Mouse (Mus musculus) brain, adult 2 months (tissue): Measurements from ENCODE around the gene Fam149a.
A peak's percentile ranks its signal among the peaks of the same experiment; 100 is the strongest.
"Not testable (repeated sequence)": the region's sequence is repeated elsewhere in the genome, so short reads cannot be mapped to it uniquely, and the experiment has no call there.

Experiments
- DNase-seq: peaks from one replicate; pipeline ENCODE4 v3.0.0; 2011; ENCODE audit warnings: low read depth, low spot score

Fam149a gene

GRCm38 (mm10) chr8:45332685-45333409, 49.2 kb downstream of the Fam149a start, which contains the start of gene Cyp4v3:
Gene Cyp4v3, minus strand, starts transcription at chr8:45333216.
- peak; percentile 65 for DNase-seq

DNA sequence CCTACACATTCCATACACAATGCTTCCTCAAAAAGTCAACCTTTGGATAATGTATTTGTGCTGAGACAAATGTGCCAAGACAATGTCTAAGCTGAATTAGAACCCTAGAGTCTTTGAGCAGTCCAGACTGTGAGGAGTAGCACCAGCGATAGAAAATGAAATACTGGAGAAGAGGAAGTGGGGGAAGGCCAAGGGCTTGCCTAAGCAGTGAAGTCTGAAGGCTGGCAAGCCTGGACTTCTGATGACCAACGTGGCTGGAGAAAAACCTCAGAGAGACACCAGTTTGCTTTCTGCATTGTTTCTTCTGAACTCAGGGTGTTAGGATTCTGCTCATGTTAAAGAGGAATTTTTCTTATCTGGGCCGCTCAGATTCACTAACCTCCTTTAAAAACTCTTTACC, 51.2 kb downstream of the Fam149a start:
- no peak for DNase-seq

GRCm38 (mm10) chr8:45329206-45329980, 52.7 kb downstream of the Fam149a start:
- DNase-seq, result no peak

DNA sequence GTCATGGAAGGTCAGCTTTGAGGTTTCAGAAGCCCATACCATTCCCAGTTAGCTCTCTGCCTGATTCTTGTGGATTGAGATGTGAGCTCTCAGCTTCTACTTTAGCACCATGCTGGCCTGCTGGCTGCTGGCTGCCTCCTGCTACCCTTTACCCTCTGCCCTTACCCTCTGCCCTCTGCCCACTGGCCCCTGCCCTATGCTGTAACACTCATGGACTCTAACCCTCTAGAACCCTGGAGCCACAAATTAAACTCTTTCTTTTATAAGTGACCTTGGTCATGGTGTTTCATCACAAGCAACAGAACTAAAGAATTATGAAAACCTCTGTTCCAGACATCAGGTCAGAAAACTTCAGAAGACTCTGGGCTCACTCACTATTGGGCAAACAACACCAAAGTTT, 55.0 kb downstream of the Fam149a start:
- DNase-seq, result not testable (repeated sequence)

DNA sequence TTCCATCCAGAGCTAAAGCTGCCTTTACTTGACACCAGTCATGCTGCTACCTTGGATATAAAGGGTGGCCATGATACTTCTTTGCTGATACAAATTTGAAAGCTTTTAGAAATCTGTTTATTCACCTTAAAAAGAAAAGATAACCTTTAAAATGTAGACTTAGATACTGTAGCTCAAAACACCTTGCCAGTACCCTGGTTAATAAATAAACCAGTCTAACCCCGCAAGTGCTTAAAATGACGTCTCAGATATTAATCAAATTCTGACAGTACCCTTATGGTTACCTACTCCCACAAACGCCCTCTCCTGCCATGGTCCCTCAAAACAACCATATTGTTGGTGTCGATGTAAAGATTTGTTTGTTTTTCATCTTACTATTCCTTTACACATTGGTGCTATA, 57.9 kb downstream of the Fam149a start:
- no peak for DNase-seq

- DNase-seq, result no peak
Observed at GRCm38 (mm10) chr8:45321365-45321764, 60.7 kb downstream of the Fam149a start.

DNA sequence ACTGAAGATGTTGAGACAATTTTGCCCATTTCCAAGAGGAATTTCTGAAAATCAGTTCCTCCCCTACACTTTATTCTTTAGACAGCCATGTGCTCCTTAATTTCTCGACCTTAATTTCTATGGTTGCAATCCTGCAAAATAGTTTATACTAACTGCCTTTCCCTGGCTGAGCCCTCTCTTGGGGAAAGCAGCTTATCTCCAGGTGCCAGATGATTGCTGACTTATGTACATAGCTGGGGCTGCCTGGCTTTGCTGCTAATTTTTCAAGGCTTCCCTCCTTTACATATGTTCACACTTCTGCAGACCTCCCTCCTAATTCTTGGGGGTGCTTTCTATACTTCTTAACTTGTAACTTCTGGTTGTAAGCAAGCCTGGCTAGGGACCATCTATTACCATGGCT, 61.2 kb downstream of the Fam149a start:
- no peak for DNase-seq

GRCm38 (mm10) chr8:45310967-45311366, 71.1 kb downstream of the Fam149a start:
- no peak for DNase-seq

- no peak for DNase-seq
Observed at GRCm38 (mm10) chr8:45308366-45308765, 73.7 kb downstream of the Fam149a start, which contains the start of gene Gm45753. Gene Gm45753, minus strand, starts transcription at chr8:45308466.

GRCm38 (mm10) chr8:45305479-45305878, 76.6 kb downstream of the Fam149a start:
- no peak for DNase-seq

DNA sequence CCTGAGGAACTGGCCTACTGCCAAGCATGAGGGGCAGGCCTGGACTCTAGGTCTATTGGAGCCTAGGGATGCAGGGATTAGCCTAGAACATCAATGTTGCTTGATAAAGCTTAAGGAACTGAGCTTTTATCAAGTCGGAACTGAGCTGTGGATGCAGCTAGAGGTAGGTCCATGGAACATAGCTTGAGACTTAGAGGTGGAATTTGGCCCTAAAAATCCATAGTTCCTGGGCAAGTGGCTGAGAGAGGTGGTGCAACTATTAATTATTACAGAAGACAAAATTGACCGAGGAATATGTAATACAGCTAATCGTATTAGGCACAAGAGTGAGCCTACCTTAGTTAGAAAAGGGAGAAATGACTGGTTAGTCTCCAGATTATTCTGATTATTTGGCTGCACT, 77.7 kb downstream of the Fam149a start:
- DNase-seq, result no peak

GRCm38 (mm10) chr8:45302390-45302789, 79.7 kb downstream of the Fam149a start:
- peak; percentile 12 for DNase-seq

- DNase-seq, result no peak
Observed at GRCm38 (mm10) chr8:45295276-45295675, 86.8 kb downstream of the Fam149a start.

DNA sequence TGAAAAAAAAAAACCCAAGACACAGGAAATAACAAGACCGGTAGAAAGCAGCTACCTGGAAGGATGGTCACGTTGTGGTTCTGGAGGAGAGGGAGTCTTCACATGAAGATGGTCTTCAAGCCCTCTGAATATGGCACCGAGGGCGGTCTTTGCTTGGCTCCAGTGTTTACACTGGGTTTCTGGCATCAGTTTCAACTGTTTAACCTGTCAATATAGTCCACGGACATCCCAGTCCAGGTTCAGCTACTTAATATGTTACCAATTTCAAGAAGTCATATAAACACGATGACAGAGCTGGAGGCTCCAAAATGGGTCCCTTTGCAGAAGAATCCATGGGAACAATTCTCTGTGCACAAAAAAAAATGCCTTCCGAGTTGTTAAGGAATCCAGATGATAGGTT, 87.4 kb downstream of the Fam149a start, which contains the start of gene Klkb1:
Gene Klkb1, minus strand, starts transcription at position 173 of the 400 bp plus-strand sequence.
- DNase-seq, result no peak

DNA sequence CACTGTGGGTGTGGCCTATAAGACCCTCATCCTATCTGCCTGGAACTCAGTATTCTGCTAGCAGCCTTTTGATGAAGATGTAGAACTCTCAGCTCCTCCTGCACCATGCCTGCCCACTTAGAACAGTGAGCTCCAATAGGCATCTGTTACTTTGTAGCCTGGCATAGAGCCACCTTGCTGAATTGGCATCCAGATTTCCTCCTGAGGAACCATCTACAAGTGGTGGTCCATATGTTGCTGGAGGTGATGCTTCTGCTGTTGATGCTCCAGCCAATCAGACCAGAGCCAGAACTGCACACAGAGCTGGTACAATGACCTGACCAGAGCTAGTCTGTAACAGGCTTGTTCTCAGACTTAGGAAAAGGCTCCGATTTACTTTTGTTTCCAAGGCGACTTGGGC, 90.3 kb downstream of the Fam149a start:
- DNase-seq, result peak; percentile 48
